Mouse (Mus musculus) mouse trophoblast stem cell (cell line): ENCODE data around the gene Syk.

Experiments
- in situ Hi-C, 2 experiments: fragments of 300-500 bp; cut with MseI, MboI; formaldehyde crosslinking; loops; 2 replicates in 1 of 2; 3 replicates in 1 of 2; pipeline ENCODE4 v1.15.1; 2025

Gene Syk

GRCm38 (mm10) chr13:52566188-52566760 is 16.7 kb upstream of the Syk start:
- in situ Hi-C loops, result no loop called here

- in situ Hi-C loops, result no loop called here
Observed at GRCm38 (mm10) chr13:52566777-52567176, 16.2 kb upstream of the Syk start.

GRCm38 (mm10) chr13:52569194-52569769 is 13.7 kb upstream of the Syk start:
- in situ Hi-C loops, result no loop called here

GRCm38 (mm10) chr13:52570276-52570675 is 12.7 kb upstream of the Syk start:
- in situ Hi-C loops, result no loop called here

GRCm38 (mm10) chr13:52571591-52572384 is 11.2 kb upstream of the Syk start:
- in situ Hi-C loops, result no loop called here

GRCm38 (mm10) chr13:52572451-52573446 is 10.2 kb upstream of the Syk start:
- in situ Hi-C loops, result no loop called here

- in situ Hi-C loops, result no loop called here
Observed at GRCm38 (mm10) chr13:52574311-52574710, 8.7 kb upstream of the Syk start.

GRCm38 (mm10) chr13:52575483-52575882 is 7.5 kb upstream of the Syk start:
- in situ Hi-C loops, result no loop called here

- in situ Hi-C loops, result no loop called here
Observed at GRCm38 (mm10) chr13:52576021-52576614, 6.9 kb upstream of the Syk start.

GRCm38 (mm10) chr13:52576841-52577240 is 6.1 kb upstream of the Syk start:
- in situ Hi-C loops, result no loop called here

GRCm38 (mm10) chr13:52577326-52577920 is 5.5 kb upstream of the Syk start:
- in situ Hi-C loops, result no loop called here

- in situ Hi-C loops, result no loop called here
Observed at GRCm38 (mm10) chr13:52577939-52578338, 5.0 kb upstream of the Syk start.

- in situ Hi-C loops, result no loop called here
Observed at GRCm38 (mm10) chr13:52578776-52579175, 4.2 kb upstream of the Syk start.

- in situ Hi-C loops, result no loop called here
Observed at GRCm38 (mm10) chr13:52582506-52582877, 481 bp upstream of the Syk start.

- in situ Hi-C loops, result no loop called here
Observed at GRCm38 (mm10) chr13:52583943-52584562, 1.1 kb downstream of the Syk start.

GRCm38 (mm10) chr13:52584654-52585455 is 1.9 kb downstream of the Syk start:
- in situ Hi-C loops, result no loop called here

GRCm38 (mm10) chr13:52587761-52588160 is 4.8 kb downstream of the Syk start:
- in situ Hi-C loops, result no loop called here

- in situ Hi-C loops, result no loop called here
Observed at GRCm38 (mm10) chr13:52589043-52589442, 6.1 kb downstream of the Syk start.

- in situ Hi-C loops, result no loop called here
Observed at GRCm38 (mm10) chr13:52591831-52592230, 8.9 kb downstream of the Syk start.

GRCm38 (mm10) chr13:52596692-52597091 is 13.7 kb downstream of the Syk start:
- in situ Hi-C loops, result no loop called here
